Mouse (Mus musculus): ENCODE measurements around the gene Cdh1. TPM values are rescaled to one million over a fixed set of nuclear protein-coding genes. Genes with fewer than 3 reads are reported as not detected.

The Cdh1 gene
- total and polyA plus RNA-seq, 3 experiments = not detected

- H3K36me3 ChIP-seq (ENCODE audit: control insufficient read depth in 1 of 2, insufficient read depth in 2 of 2, low read length in 2 of 2) = peaks cover 0 to 3% of the 10 kb centered on the region in 2 experiments; a peak in 3 of 4 replicates
- no peaks in the 10 kb centered on the region for H3K9me3 ChIP-seq (replicated peaks; ENCODE audit: insufficient read depth, low read length)
- no peak for DNase-seq (ENCODE audit: low read depth, low spot score)
- H3K79me2 ChIP-seq (ENCODE audit: control insufficient read depth, insufficient read depth, low read length, poor library complexity) = no peaks in the 10 kb centered on the region
- no peak overlapping the region for H3K9ac ChIP-seq (ENCODE audit: control insufficient read depth, low read depth, low read length, poor library complexity, severe bottlenecking)
- no peaks in the 10 kb centered on the region for H3K27me3 ChIP-seq (ENCODE audit: control insufficient read depth in 1 of 2, insufficient read depth in 2 of 2, low read length in 2 of 2)
- no peak overlapping the region for H3K27ac ChIP-seq (ENCODE audit: control insufficient read depth, low read depth, low read length)
- H3K4me1 ChIP-seq (ENCODE audit: control insufficient read depth in 1 of 2, insufficient read depth in 2 of 2, low read length in 2 of 2) = no peaks in the 10 kb centered on the region
- no peak overlapping the region for H3K4me3 ChIP-seq (ENCODE audit: control insufficient read depth in 1 of 2, insufficient read depth in 1 of 2, low read depth in 2 of 2, low read length in 2 of 2)
- TF ChIP-seq MYC (IDR thresholded peaks at IDR 0.05; ENCODE audit: low read depth, low read length) (no peak), MAZ (IDR thresholded peaks at IDR 0.05; ENCODE audit: low read depth, low read length) (no peak)
Observed at GRCm38 (mm10) chr8:106704199-106704900, 101.2 kb downstream of the Cdh1 start.

- Histone ChIP-seq H3K4me3 (ENCODE audit: control insufficient read depth in 1 of 2, insufficient read depth in 1 of 2, low read depth in 2 of 2, low read length in 2 of 2) (no peak overlapping the region), H3K27me3 (ENCODE audit: control insufficient read depth in 1 of 2, insufficient read depth in 2 of 2, low read length in 2 of 2) (no peaks in the 10 kb centered on the region), H3K36me3 (ENCODE audit: control insufficient read depth in 1 of 2, insufficient read depth in 2 of 2, low read length in 2 of 2) (no peaks in the 10 kb centered on the region; a peak in 2 of 4 replicates), H3K79me2 (ENCODE audit: control insufficient read depth, insufficient read depth, low read length, poor library complexity) (no peaks in the 10 kb centered on the region), H3K9me3 (replicated peaks; ENCODE audit: insufficient read depth, low read length) (no peaks in the 10 kb centered on the region), H3K27ac (ENCODE audit: control insufficient read depth, low read depth, low read length) (no peak overlapping the region), H3K4me1 (ENCODE audit: control insufficient read depth in 1 of 2, insufficient read depth in 2 of 2, low read length in 2 of 2) (no peaks in the 10 kb centered on the region), H3K9ac (ENCODE audit: control insufficient read depth, low read depth, low read length, poor library complexity, severe bottlenecking) (no peak overlapping the region)
- TF ChIP-seq NELFE (IDR thresholded peaks at IDR 0.05; ENCODE audit: low read depth, low read length) = no peak
- no peak for TF ChIP-seq SMC3 (IDR thresholded peaks at IDR 0.05; ENCODE audit: low read depth, low read length)
- no peak for TF ChIP-seq ZC3H11A (IDR thresholded peaks at IDR 0.05; ENCODE audit: low read depth, low read length)
- no peak for TF ChIP-seq GABPA (IDR thresholded peaks at IDR 0.05; ENCODE audit: low read depth, low read length)
- no peak for TF ChIP-seq MAZ (IDR thresholded peaks at IDR 0.05; ENCODE audit: low read depth, low read length)
- DNase-seq (ENCODE audit: low read depth, low spot score) = no peak
Observed at GRCm38 (mm10) chr8:106704901-106705321, 101.8 kb downstream of the Cdh1 start.

GRCm38 (mm10) chr8:106706194-106706593 lies 103.0 kb downstream of the Cdh1 start:
- H3K9me3 ChIP-seq (replicated peaks; ENCODE audit: insufficient read depth, low read length) = no peaks in the 10 kb centered on the region

More at GRCm38 (mm10) chr8:106706194-106706593, 103.0 kb downstream of the Cdh1 start:
- no peak for DNase-seq (ENCODE audit: low read depth, low spot score)
- no peaks in the 10 kb centered on the region for H3K36me3 ChIP-seq (ENCODE audit: control insufficient read depth in 1 of 2, insufficient read depth in 2 of 2, low read length in 2 of 2)
- H3K27ac ChIP-seq (ENCODE audit: control insufficient read depth, low read depth, low read length) = no peak overlapping the region
- H3K9ac ChIP-seq (ENCODE audit: control insufficient read depth, low read depth, low read length, poor library complexity, severe bottlenecking) = no peak overlapping the region
- no peak overlapping the region for H3K4me3 ChIP-seq (ENCODE audit: control insufficient read depth in 1 of 2, insufficient read depth in 1 of 2, low read depth in 2 of 2, low read length in 2 of 2)
- no peaks in the 10 kb centered on the region for H3K79me2 ChIP-seq (ENCODE audit: control insufficient read depth, insufficient read depth, low read length, poor library complexity)
- H3K27me3 ChIP-seq (ENCODE audit: control insufficient read depth in 1 of 2, insufficient read depth in 2 of 2, low read length in 2 of 2) = no peaks in the 10 kb centered on the region
- TF ChIP-seq UBTF (IDR thresholded peaks at IDR 0.05; ENCODE audit: borderline replicate concordance, insufficient read depth, low read depth, low read length) = no peak
- no peak for TF ChIP-seq POLR2AphosphoS5 (IDR thresholded peaks at IDR 0.05; ENCODE audit: borderline replicate concordance, low read depth, low read length)
- no peak for TF ChIP-seq SMC3 (IDR thresholded peaks at IDR 0.05; ENCODE audit: low read depth, low read length)
- TF ChIP-seq NRF1 (IDR thresholded peaks at IDR 0.05; ENCODE audit: insufficient read depth, low read depth, low read length, poor library complexity, severe bottlenecking) = no peak
- TF ChIP-seq ZC3H11A (IDR thresholded peaks at IDR 0.05; ENCODE audit: low read depth, low read length) = no peak
- TF ChIP-seq E2F4 (IDR thresholded peaks at IDR 0.05; ENCODE audit: borderline replicate concordance, low read depth, low read length) = no peak
- no peak for TF ChIP-seq MYC (IDR thresholded peaks at IDR 0.05; ENCODE audit: low read depth, low read length)
- TF ChIP-seq MAFK (IDR thresholded peaks at IDR 0.05; ENCODE audit: borderline replicate concordance, low read depth, low read length) = no peak
- no peak for TF ChIP-seq MYB (IDR thresholded peaks at IDR 0.05; ENCODE audit: low read depth, low read length)
- no peak for TF ChIP-seq NELFE (IDR thresholded peaks at IDR 0.05; ENCODE audit: low read depth, low read length)
- no peak for TF ChIP-seq JUND (IDR thresholded peaks at IDR 0.05; ENCODE audit: low read depth, low read length)
- no peak for TF ChIP-seq MXI1 (IDR thresholded peaks at IDR 0.05; ENCODE audit: low read depth, low read length)
- H3K4me1 ChIP-seq (ENCODE audit: control insufficient read depth in 1 of 2, insufficient read depth in 2 of 2, low read length in 2 of 2) = no peaks in the 10 kb centered on the region

Measured in MEL (cell line).